Mouse (Mus musculus): ENCODE measurements around the gene Agxt.

The Agxt gene

DNA sequence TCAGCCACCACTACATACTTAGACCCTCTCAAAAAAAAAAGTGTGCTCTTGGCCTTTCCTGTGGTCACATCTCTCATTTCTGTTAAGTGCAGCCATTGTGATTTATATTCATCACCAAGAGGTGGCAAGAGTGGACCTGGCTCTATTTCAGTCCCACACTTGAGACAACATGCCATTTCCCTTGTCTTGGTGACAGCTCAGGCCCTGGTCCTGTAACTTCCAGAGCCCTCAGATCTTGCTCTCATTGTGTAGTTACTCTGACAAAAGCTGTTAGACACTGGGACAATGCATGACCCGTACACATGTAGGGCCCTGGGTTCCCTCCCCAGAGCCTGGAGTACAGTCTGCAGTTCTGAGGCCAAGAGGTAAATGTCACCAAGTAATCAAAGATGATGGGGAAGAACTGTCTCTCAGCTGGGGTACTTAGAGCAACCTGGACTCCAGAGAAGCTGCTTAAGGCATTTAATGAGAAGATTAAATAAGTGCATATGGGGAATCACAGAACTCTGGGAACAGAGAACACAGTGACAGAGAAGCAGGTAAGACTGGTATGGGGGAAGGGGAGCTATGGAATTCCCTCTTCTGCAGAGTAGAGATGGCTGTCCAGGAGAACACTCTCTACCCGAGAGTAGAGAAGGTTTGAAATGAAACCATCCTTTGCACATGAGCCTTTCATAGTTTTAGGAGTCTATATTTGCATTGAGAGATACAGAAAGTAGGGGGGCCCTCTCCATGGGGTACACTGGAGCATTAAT, 16.0 kb downstream of the Agxt start:
- DNase-seq (ENCODE audit: low spot score), result no peak

GRCm38 (mm10) chr1:93157566-93157965, 22.5 kb downstream of the Agxt start:
- no peak for DNase-seq (ENCODE audit: low spot score)

GRCm38 (mm10) chr1:93158916-93159315, 23.9 kb downstream of the Agxt start:
- no peak for DNase-seq (ENCODE audit: low spot score)

DNA sequence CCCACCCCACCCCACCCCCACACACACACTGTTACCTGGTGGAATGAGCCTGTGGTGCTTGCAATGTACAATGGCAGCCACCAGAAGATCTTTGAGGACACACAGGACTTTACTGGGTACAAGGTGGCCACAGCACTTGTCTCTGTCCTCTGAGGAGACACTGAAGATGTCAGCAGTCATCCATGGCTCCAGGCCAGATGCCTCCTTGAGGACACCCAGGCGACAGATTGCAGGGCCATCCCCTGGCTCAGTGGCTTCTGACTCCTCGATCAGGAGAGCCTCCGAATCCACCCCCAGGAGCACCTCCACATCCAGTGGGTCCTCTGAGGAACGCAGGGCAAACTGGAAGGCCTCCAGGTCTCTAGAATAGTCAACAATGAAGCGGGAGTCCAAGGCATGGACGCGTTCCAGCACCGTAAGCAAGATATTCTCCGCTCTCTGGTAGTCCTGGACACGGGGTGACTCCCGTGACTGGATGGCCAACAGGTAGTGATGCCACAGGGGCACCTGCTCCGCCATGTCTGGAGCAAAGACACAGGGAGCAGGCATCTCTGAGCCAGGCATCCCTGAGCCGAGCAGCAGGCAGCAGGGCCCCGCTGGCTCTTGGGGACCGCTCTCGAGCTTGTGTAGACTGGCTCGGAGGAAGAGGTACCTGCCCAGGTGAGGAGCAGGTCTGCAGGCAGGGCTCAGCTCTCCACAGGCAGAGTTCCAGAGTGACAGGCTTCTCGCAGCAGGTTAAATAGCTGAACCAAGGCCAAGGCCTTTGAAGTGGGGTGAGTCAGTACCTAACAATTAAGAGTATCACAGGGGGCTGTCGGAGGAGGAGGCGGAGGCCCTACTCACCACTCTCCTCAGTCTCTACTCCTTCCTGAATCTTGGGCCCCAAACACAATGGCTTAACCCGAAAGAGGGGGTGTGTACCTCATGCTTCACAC, 24.8 kb downstream of the Agxt start:
- no peak for DNase-seq (ENCODE audit: low spot score)

DNA sequence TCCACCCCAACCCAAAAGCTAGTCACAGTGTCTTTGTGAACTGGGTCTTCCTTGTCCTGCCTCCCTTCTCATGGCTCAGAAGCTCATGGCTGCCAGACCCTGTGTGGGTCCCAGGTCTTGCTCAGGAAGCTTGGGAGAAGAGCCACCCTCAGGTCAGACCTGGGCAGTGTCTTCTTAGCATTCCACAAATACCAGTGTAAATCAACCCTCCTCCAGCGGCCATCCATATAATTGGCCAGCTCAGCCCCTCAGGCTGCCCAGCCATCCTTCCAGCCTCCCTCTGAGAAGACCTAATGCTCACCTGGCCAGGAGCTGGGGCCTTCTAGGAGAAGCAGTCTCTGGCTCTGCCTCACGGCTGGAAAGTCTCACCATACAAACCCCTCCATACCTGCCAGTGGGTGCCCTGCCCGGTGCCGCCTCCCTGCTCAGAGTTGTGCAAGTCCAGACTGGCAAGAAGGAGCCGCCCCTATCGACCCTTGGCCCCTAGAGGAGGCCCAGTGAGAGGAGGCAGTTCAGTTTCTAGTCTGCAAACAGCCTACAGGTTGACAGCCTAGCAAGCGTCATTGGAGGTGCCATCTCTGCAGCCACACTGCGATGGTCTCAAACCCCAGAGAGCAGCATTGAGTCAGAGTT, 25.6 kb downstream of the Agxt start, which contains the start of gene 2310007B03Rik:
Gene 2310007B03Rik, minus strand, starts transcription at position 448 of the 633 bp plus-strand sequence.
- no peak for DNase-seq (ENCODE audit: low spot score)

GRCm38 (mm10) chr1:93161350-93161749, 26.3 kb downstream of the Agxt start:
- DNase-seq (ENCODE audit: low spot score), result no peak

GRCm38 (mm10) chr1:93161921-93162320, 26.9 kb downstream of the Agxt start:
- no peak for DNase-seq (ENCODE audit: low spot score)

GRCm38 (mm10) chr1:93162588-93162987, 27.5 kb downstream of the Agxt start:
- DNase-seq (ENCODE audit: low spot score), result no peak

GRCm38 (mm10) chr1:93165447-93165846, 30.4 kb downstream of the Agxt start:
- DNase-seq (ENCODE audit: low spot score), result no peak

DNA sequence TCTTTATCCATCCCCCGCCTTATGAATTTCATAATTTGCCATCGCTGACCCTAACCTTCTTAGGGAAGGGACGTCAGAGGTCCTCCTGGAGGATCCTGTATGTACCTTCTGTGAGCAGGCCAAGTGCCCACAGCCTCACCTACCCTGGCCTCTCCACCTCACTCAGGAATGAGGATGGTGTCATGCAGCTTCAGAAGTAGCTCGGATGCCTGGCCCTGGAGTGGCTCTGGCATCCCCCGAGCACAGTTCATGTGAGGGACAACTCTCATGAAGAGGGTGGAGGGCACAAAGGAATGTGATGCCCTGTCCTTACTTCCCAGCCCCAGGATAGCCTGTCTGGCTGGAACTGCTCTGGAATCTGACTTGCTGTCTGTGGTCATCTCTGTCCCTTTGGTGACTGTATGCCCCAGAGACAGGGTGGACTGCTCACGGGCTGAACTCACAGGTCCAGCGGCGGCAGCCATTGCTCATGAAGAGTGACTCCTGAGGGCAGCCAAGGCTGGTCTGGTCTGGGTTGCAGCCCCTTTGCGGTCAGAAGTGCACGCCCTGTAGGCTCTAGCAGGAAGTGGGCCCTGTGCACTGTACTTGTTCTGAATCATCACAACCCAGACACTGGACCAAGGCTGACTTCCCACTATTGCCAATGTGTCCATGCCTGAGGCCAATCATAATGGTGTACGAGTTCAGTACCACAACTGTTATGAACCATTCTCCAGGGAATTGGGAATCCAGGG, 31.5 kb downstream of the Agxt start:
- DNase-seq (ENCODE audit: low spot score), result no peak

GRCm38 (mm10) chr1:93168295-93168775, 33.3 kb downstream of the Agxt start, which contains the start of gene Crocc2:
Gene Crocc2 (plus strand): TSS chr1:93168725.
- no peak for DNase-seq (ENCODE audit: low spot score)

GRCm38 (mm10) chr1:93173665-93174064, 38.6 kb downstream of the Agxt start:
- DNase-seq (ENCODE audit: low spot score), result no peak

DNA sequence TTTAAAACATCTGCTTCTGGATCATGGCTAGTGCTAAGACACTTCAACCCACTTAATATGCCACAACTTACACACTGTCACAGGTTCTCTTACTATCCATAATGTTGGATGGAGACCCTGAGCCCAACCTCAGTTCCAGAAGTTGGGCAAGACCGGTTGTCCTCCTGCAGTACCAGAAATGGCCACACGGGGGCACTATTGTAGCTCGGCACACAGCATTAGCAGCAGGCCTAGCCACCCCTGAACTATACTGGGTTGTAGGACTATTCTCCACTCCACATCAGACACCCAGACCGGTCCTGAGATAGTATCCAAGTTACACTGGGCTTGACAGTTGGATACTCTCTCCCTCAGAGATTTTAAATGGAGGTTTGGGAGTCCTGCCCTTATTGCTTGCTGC, 39.4 kb downstream of the Agxt start:
- peak; percentile 33 for DNase-seq (ENCODE audit: low spot score)

DNA sequence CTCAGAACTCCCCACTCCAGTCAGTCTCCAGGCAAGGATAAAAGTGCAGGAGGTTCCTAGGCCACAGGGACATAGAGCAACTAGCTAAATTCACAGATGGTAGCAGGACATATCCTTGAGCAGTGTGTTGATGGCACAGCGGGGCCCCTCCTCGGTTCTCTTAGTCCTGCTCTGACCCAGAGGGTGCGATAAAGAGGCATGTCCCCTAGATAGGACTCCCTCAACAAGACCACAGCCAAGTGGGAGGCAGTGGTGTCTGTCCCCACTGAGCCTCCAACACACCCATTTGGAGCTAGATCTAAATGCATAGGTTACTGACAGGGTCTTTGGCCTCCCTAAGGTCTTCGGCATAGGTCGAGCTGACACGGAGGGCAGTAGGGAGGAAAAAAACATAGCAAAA, 40.8 kb downstream of the Agxt start:
- DNase-seq (ENCODE audit: low spot score), result no peak

DNA sequence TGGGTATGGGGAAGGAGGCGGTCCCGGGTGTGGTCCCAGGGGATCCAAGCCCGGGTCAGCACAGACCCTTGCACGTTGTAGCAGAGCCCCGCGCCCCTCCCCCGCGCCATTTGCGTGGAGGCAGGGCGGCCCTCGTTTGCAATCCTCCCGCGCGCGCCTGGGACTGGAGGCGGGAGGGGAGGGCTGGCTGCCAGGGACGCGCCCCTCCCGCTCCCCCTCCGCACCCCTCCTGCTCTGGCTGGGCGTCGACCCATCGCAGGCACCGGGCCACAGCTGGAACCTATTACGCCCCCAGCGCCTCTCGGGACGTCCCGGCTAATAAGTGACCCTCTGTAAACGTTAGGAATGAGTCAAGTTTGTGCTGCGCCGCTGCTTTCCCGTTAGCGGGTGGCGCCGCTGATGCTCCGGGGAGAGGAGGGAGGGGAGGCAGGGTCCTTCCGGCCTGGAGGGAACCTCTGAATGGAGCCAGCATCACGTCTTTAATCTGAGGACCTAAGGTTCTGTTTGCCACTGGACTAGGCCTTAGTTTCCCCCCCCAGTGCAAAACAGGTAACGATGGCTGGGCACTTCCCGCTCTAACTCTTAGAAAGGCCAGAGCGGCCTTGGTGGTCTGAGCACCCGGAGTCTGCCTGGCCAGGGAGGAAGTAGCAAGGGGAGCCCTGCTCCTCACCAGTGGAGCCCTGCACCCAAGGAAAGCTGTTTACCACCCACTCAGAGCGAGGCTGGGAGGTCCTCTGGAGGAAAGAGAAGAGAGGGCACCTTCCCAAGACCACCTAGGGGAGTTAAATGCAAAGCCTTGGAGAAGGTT, 41.7 kb downstream of the Agxt start:
- DNase-seq (ENCODE audit: low spot score), result no peak

DNA sequence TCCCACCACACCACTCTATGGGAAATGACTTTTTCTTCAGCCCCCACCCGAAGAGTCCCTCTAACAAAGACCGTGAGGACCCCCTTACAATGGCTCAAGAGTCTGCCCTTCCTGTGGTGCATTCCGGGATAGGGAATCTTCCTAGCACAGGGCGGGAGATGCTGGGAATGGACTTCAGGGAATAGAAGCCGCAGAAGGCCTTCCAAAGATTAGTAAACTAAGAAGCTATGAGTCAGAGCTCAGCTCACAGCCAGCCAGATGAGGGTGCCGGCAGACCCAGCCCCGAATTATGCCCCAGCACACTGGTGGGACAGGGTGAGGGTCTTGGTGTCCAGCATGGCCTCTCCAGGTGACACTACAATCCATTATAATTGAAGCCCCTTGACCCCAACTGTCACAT, 47.2 kb downstream of the Agxt start:
- no peak for DNase-seq (ENCODE audit: low spot score)

GRCm38 (mm10) chr1:93184071-93184828, 49.2 kb downstream of the Agxt start:
- DNase-seq (ENCODE audit: low spot score), result no peak

- DNase-seq (ENCODE audit: low spot score), result no peak
Measured at GRCm38 (mm10) chr1:93190726-93191305, 55.8 kb downstream of the Agxt start.

DNA sequence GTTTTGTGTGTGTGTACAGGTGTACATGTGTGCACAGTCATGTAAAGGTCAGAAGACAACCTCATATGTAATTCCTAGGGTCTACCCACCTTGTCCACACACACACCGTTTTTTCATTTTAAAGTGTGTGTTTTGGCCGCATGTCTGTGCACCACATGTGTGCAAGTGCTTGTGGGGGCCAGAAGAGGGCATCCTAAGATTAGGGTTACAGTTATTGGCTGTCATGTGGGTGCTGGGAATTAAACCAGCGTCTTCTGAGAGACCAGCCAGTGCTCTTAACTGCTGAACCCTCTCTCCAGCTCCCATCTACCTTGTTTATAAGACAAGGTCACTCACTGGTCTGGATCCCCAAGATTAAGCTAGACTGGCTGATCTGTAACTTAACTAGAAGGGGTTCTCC, 59.9 kb downstream of the Agxt start:
- DNase-seq (ENCODE audit: low spot score), result no peak
